Mouse (Mus musculus) T-helper 1 cell (primary cell): ENCODE results near the gene Zbtb38.

Experiments used
- in situ Hi-C: fragments of 300-600 bp; cut with MboI, MseI; formaldehyde crosslinking; loops from one replicate; pipeline ENCODE4 v1.15.1; 2025; ENCODE audit warnings: high pct_unique_total_duplicates

The Zbtb38 gene

GRCm38 (mm10) chr9:96713472-96714390, 38.9 kb downstream of the Zbtb38 start:
- in situ Hi-C loops = no loop called here

GRCm38 (mm10) chr9:96712758-96713471, 39.7 kb downstream of the Zbtb38 start:
- in situ Hi-C loops = no loop called here

- in situ Hi-C loops = no loop called here
Measured at GRCm38 (mm10) chr9:96712045-96712444, 40.6 kb downstream of the Zbtb38 start.

GRCm38 (mm10) chr9:96710241-96710946, 42.2 kb downstream of the Zbtb38 start:
- in situ Hi-C loops = no loop called here

GRCm38 (mm10) chr9:96708905-96709304, 43.7 kb downstream of the Zbtb38 start:
- in situ Hi-C loops = no loop called here

GRCm38 (mm10) chr9:96707964-96708363, 44.7 kb downstream of the Zbtb38 start:
- in situ Hi-C loops = no loop called here

- in situ Hi-C loops = no loop called here
Measured at GRCm38 (mm10) chr9:96705576-96706285, 46.9 kb downstream of the Zbtb38 start.

- in situ Hi-C loops = no loop called here
Measured at GRCm38 (mm10) chr9:96704935-96705334, 47.7 kb downstream of the Zbtb38 start.

GRCm38 (mm10) chr9:96701891-96702290, 50.7 kb downstream of the Zbtb38 start:
- in situ Hi-C loops = no loop called here

GRCm38 (mm10) chr9:96699276-96700035, 53.2 kb downstream of the Zbtb38 start:
- in situ Hi-C loops = no loop called here

- in situ Hi-C loops = no loop called here
Measured at GRCm38 (mm10) chr9:96696788-96697492, 55.7 kb downstream of the Zbtb38 start.

GRCm38 (mm10) chr9:96696141-96696561, 56.5 kb downstream of the Zbtb38 start:
- in situ Hi-C loops = no loop called here

GRCm38 (mm10) chr9:96690461-96690863, 62.2 kb downstream of the Zbtb38 start:
- in situ Hi-C loops = no loop called here

GRCm38 (mm10) chr9:96689076-96689475, 63.6 kb downstream of the Zbtb38 start:
- in situ Hi-C loops = no loop called here

- in situ Hi-C loops = no loop called here
Measured at GRCm38 (mm10) chr9:96688194-96688875, 64.3 kb downstream of the Zbtb38 start.

GRCm38 (mm10) chr9:96687591-96688186, 64.9 kb downstream of the Zbtb38 start:
- in situ Hi-C loops = no loop called here

- in situ Hi-C loops = no loop called here
Measured at GRCm38 (mm10) chr9:96685600-96686084, 67.0 kb downstream of the Zbtb38 start.

- in situ Hi-C loops = no loop called here
Measured at GRCm38 (mm10) chr9:96684866-96685599, 67.6 kb downstream of the Zbtb38 start.
